Mouse (Mus musculus) hindbrain, embryonic 14.5 days (tissue): ENCODE results near the gene Tm4sf5. TPM values are rescaled to one million over a fixed set of nuclear protein-coding genes. Genes with fewer than 3 reads are reported as not detected.
"Not testable (repeated sequence)": the region's sequence is repeated elsewhere in the genome, so short reads cannot be mapped to it uniquely, and the experiment has no call there.

Experiments
- ATAC-seq: fragments of 200-750 bp; cut with Nextera tagmentation; 2 replicates; pipeline ENCODE4 v1.8.0; 2017; ENCODE audit warnings: moderate number of reproducible peaks, mild to moderate bottlenecking, moderate TSS enrichment, moderate library complexity; ENCODE audit not compliant: low FRiP score
- DNase-seq: peaks from one replicate; pipeline ENCODE4 v3.0.0-alpha.2; 2015; ENCODE audit warnings: low spot score
- H3K27ac ChIP-seq: fragments of 300-500 bp; sonication (generic); 2 replicates; pipeline ENCODE4 v1.5.1; 2014; ENCODE audit warnings: mild to moderate bottlenecking, moderate library complexity
- H3K27me3 ChIP-seq: fragments of 300-500 bp; sonication (generic); 2 replicates; pipeline ENCODE4 v1.6.1; 2014; ENCODE audit warnings: mild to moderate bottlenecking, low read length, mixed read lengths; ENCODE audit not compliant: control insufficient read depth, insufficient read depth
- H3K36me3 ChIP-seq: fragments of 300-500 bp; sonication (generic); replicated peaks from 2 replicates; pipeline ENCODE4 v1.6.1; 2014; ENCODE audit not compliant: control insufficient read depth, insufficient read depth
- H3K4me1 ChIP-seq: fragments of 300-500 bp; sonication (generic); replicated peaks from 2 replicates; pipeline ENCODE4 v1.6.1; 2014; ENCODE audit warnings: antibody characterized with exemption, low read length, mixed read lengths; ENCODE audit not compliant: control insufficient read depth, insufficient read depth
- H3K4me2 ChIP-seq: fragments of 300-500 bp; sonication (generic); replicated peaks from 2 replicates; pipeline ENCODE4 v1.6.1; 2014; ENCODE audit warnings: mild to moderate bottlenecking, moderate library complexity
- H3K4me3 ChIP-seq: fragments of 300-500 bp; sonication (generic); replicated peaks from 2 replicates; pipeline ENCODE4 v1.5.1; 2014; ENCODE audit warnings: mild to moderate bottlenecking, low read length
- H3K9ac ChIP-seq: fragments of 300-500 bp; sonication (generic); 2 replicates; pipeline ENCODE4 v1.6.1; 2014
- H3K9me3 ChIP-seq: fragments of 300-500 bp; sonication (generic); 2 replicates; pipeline ENCODE4 v1.6.1; 2016; ENCODE audit warnings: low read length; ENCODE audit not compliant: control insufficient read depth
- WGBS: fragments of 180-500 bp; shearing (Covaris S2); extraction: QIAGEN DNeasy Blood & Tissue Kit; methylation state at CpG from one replicate; pipeline ENCODE4 v1.1.7; 2014; 5-methylcytosine and 5-hydroxymethylcytosine counted together
- polyA plus RNA-seq: library from polyadenylated mRNA; unstranded; fragments of >200 nt; fragmentation: Nextera tagmentation; extraction: Ambion mirVana; gene quantifications from 2 replicates; pipeline ENCODE4 v1.2.1, GENCODE M21; 2014

The Tm4sf5 gene
- polyA plus RNA-seq, 1 experiment from 2014 or later = 3.0 TPM

DNA sequence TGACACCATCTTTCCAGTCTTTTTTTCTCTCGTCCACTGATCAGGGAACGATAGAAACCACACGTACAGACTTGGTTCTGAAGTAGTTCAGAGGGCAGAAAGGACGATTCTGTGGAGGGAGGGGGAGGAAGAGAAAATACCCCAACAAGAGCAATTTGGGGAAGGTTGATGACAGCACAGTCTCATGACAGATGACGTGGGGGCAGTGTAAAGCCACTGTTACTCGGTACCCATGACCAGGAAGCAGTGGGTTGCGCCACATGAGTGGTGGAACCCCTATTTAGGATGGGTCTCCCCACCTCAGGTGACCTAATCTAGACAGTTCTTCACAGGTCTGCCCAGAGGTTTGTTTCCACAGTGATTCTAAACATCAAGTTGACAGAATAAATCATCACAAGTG lies 23.6 kb downstream of the Tm4sf5 start:
- no peak overlapping the region for H3K27ac ChIP-seq
- H3K9me3 ChIP-seq = no peaks in the 10 kb centered on the region
- no peak overlapping the region for H3K4me2 ChIP-seq
- peaks cover 6% of the 10 kb centered on the region for H3K4me1 ChIP-seq
- WGBS = 90% methylated on average over 7 of the region's 7 CpGs
- H3K9ac ChIP-seq = no peak overlapping the region
- peaks cover 31% of the 10 kb centered on the region for H3K36me3 ChIP-seq
- no peak overlapping the region for H3K4me3 ChIP-seq
- DNase-seq (no peak), ATAC-seq (no peak)
- no peaks in the 10 kb centered on the region for H3K27me3 ChIP-seq

DNA sequence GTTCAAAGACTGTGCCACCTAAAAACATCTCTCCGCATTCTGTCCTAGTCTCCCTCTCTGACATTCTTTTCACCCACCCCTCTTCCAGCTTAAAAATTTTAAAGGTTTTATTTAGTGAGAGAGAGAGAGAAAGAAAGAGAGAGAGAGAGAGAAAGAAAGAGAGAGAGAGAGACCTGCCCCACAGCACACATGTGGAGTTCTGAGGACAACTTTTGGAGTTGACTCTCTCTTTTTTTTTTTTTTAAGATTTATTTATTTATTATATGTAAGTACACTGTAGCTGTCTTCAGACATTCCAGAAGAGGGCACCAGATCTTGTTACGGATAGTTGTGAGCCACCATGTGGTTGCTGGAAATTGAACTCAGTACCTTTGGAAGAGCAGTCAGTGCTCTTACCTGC lies 26.0 kb downstream of the Tm4sf5 start:
- not testable (repeated sequence) for H3K4me2 ChIP-seq, H3K27me3 ChIP-seq, H3K9ac ChIP-seq, ATAC-seq, H3K27ac ChIP-seq, H3K9me3 ChIP-seq, H3K4me3 ChIP-seq, H3K4me1 ChIP-seq, DNase-seq
- 74% methylated on average over 2 of the region's 2 CpGs for WGBS
- peaks cover 31% of the 10 kb centered on the region for H3K36me3 ChIP-seq

DNA sequence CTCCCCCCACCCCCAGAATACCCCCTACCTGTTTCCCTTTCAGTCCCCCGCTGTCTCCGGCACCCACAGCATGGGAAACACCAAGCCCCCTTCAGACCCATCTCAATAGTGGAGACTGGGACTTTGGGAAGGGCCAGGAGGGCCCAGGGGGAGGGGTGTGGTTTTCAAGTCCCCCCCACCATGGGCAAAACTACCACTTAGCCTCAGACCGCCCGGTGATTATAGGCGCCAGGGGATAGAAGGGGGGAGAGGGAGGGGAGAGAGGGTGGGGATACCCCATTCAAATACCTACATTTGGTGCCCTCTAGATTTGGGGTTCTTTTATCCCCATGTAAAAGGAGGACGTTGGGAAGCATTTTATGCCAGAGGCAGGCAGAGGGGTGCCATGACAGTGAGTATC lies 27.8 kb downstream of the Tm4sf5 start, which contains the start of gene Gm40193:
Gene Gm40193, minus strand, starts transcription at position 101 of the 400 bp plus-strand sequence.
- Histone ChIP-seq H3K9ac (no peak within 1 kb of the TSS), H3K4me1 (no peaks in the 10 kb centered on the region), H3K27ac (no peak within 1 kb of the TSS), H3K36me3 (peaks cover 16% of the 10 kb centered on the region), H3K27me3 (peaks cover 4% of the 10 kb centered on the region; the same call in 1 of the 2 replicates), H3K4me2 (no peak within 1 kb of the TSS), H3K9me3 (no peaks in the 10 kb centered on the region), H3K4me3 (no peak within 1 kb of the TSS)
- DNase-seq (no peak), ATAC-seq (no peak)
- 75% methylated on average over 6 of the region's 6 CpGs for WGBS

DNA sequence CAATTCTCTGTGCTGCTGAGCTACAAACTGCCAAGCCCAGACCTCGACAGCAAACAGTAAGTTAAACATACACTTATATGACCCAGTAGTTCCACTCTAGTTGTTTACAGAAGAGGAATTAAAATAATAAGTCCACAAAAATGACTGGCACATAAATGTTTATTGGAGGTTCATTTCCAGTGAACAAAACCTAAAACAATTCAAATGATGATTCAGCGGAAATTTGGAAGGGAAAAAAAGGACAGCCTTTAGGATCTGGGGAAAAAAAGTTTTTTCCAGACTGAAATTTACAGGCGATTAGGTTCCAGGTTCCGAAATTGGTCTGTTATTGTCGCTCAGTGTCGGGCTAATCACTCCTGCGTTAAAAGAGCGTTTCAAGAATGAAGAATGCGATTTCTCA lies 34.4 kb downstream of the Tm4sf5 start:
- peak overlapping the region; percentile 55 for H3K4me3 ChIP-seq
- peaks cover 27% of the 10 kb centered on the region for H3K27me3 ChIP-seq
- H3K27ac ChIP-seq = no peak overlapping the region
- peak overlapping the region; percentile 68 for H3K9ac ChIP-seq
- H3K4me2 ChIP-seq = peak overlapping the region; percentile 79
- 0 out of 2 replicates have a peak, but pooled peaks have one; percentile 7 for ATAC-seq
- no peaks in the 10 kb centered on the region for H3K4me1 ChIP-seq
- H3K36me3 ChIP-seq = no peaks in the 10 kb centered on the region
- 20% methylated on average over 9 of the region's 9 CpGs for WGBS
- DNase-seq = no peak
- no peaks in the 10 kb centered on the region for H3K9me3 ChIP-seq

DNA sequence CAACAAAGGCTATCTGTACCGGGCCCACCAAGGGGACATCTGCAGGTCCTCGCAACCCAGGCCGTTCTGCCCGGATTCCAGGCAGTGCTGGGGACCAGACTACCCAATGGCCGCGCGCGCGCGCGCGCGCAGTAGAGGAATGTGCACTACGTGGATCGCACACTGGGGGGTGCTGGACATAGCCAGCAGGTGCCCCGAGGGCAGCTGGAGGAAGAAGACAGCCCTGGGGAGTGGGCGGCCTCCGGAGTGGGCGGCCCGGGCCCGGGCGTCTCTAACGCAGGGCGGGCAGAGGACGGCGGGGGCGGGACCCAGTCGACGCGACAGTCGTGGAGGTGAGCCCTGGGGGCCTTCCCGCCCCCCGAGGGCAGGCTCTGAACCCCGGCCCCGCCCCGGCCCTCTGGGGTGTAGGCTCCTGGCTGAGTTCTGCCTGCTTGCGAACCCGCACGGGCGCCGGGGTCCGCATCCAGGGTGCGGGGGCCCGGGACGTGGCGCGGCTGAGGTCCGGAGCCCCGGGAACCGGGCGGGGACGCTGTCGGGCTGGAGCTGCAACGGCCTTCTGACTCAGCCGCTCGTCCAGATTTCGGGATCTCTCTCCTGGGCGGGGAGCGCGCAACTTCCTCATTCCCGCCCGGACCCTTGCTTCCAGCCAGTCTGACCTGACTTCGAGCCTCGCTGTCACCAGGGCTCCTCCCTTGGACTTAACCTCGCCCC lies 35.0 kb downstream of the Tm4sf5 start, which contains the start of gene Pld2:
Gene Pld2, plus strand, starts transcription at position 188 of the 711 bp plus-strand sequence.
- H3K27ac ChIP-seq = no peak within 1 kb of the TSS
- under 1% methylated on average over 60 of the region's 65 CpGs for WGBS
- ATAC-seq = peak; percentile 90; the same call in 1 of the 2 replicates

GRCm38 (mm10) chr11:70540928-70541327 lies 35.9 kb downstream of the Tm4sf5 start:
- 84% methylated on average over 7 of the region's 7 CpGs for WGBS
- DNase-seq = no peak
- Histone ChIP-seq H3K27me3 (peaks cover 27% of the 10 kb centered on the region), H3K27ac (no peak overlapping the region), H3K9ac (no peak overlapping the region; the same call in 1 of the 2 replicates), H3K36me3 (no peaks in the 10 kb centered on the region; the same call in 1 of the 2 replicates), H3K4me3 (peak overlapping the region; percentile 55), H3K4me2 (peak overlapping the region; percentile 79), H3K9me3 (no peaks in the 10 kb centered on the region), H3K4me1 (no peaks in the 10 kb centered on the region)
- ATAC-seq = no peak

More for the DNA sequence above, 35.0 kb downstream of the Tm4sf5 start, which contains the start of gene Pld2:
- Histone ChIP-seq H3K4me1 (no peaks in the 10 kb centered on the region), H3K4me3 (peak within 1 kb of the TSS; percentile 55), H3K27me3 (peaks cover 27% of the 10 kb centered on the region), H3K9me3 (no peaks in the 10 kb centered on the region), H3K9ac (peak within 1 kb of the TSS; percentile 68), H3K36me3 (no peaks in the 10 kb centered on the region; the same call in 1 of the 2 replicates), H3K4me2 (peak within 1 kb of the TSS; percentile 79)
- DNase-seq = peak; percentile 87

DNA sequence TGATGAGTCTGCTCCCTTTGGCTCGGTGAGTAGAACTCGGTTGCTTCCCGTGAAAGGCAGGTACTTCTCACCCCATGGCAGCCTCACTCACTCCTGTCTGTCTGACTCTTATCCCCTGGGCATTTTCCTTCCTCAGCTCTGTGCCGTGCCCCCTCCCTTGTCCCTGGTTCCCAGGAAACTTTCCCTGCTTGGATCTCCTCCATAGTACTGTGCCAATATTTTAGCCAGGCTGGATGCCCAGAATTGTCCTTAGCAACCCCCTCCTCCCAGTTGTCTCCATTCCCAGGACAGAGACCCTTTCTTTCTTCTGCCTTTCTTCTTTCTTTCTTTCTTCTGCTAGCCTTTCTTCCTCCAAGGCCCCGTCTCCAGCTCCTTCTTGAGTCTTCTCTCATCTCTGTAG lies 36.4 kb downstream of the Tm4sf5 start:
- WGBS = 68% methylated on average over 5 of the region's 5 CpGs
- H3K9ac ChIP-seq = no peak overlapping the region; the same call in 1 of the 2 replicates
- H3K4me1 ChIP-seq = no peaks in the 10 kb centered on the region
- DNase-seq (no peak), ATAC-seq (no peak)
- no peaks in the 10 kb centered on the region for H3K9me3 ChIP-seq
- H3K27me3 ChIP-seq = peaks cover 27% of the 10 kb centered on the region
- no peaks in the 10 kb centered on the region; the same call in 1 of the 2 replicates for H3K36me3 ChIP-seq
- H3K4me2 ChIP-seq = peak overlapping the region; percentile 79
- H3K27ac ChIP-seq = peak overlapping the region; percentile 49; the same call in 1 of the 2 replicates
- H3K4me3 ChIP-seq = peak overlapping the region; percentile 55

- Histone ChIP-seq H3K27ac (no peak overlapping the region), H3K9me3 (no peaks in the 10 kb centered on the region), H3K36me3 (no peaks in the 10 kb centered on the region; the same call in 1 of the 2 replicates), H3K9ac (no peak overlapping the region), H3K4me2 (no peak overlapping the region), H3K4me3 (no peak overlapping the region), H3K4me1 (no peaks in the 10 kb centered on the region), H3K27me3 (peaks cover 15% of the 10 kb centered on the region)
- whole genome bisulfite sequencing = 77% methylated on average over 7 of the region's 7 CpGs
- ATAC-seq (no peak), DNase-seq (no peak)
Observed at GRCm38 (mm10) chr11:70544496-70544895, 39.5 kb downstream of the Tm4sf5 start.

DNA sequence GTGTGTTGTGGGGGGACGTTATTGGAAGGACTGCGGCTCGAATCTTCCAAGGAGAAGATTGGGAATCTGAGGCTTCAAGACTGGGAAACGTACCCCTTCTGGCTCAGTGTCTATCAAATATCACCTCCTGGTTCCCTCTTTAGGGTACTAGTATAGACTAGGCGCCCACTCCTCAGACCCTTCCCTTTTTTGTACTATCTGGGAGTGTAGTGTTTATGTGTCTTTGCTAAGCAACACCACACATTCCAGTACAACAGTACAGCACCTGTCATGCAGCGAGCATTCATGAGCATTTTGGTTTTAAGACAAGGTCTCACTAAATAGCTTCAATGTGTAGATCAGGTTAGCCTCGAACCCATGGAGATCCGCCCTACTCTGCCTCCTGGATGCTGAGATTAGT lies 46.5 kb downstream of the Tm4sf5 start:
- ATAC-seq = no peak
- Histone ChIP-seq H3K27ac (no peak overlapping the region), H3K9me3 (no peaks in the 10 kb centered on the region), H3K4me1 (no peaks in the 10 kb centered on the region), H3K9ac (no peak overlapping the region), H3K4me3 (no peak overlapping the region), H3K4me2 (no peak overlapping the region), H3K27me3 (no peaks in the 10 kb centered on the region), H3K36me3 (no peaks in the 10 kb centered on the region)
- DNase-seq = no peak
- WGBS = 94% methylated on average over 8 of the region's 8 CpGs
